Mouse (Mus musculus) erythroblast, embryonic 14.5 days (primary cell): ENCODE results near the gene Fn1.

ENCODE experiments used
- GATA1 ChIP-seq: IDR thresholded peaks from 2 replicates; pipeline ENCODE4 v1.6.1; 2012; ENCODE audit warnings: low read length, inconsistent platforms, mixed read lengths
- TAL1 ChIP-seq: IDR thresholded peaks from 3 replicates; pipeline ENCODE4 v1.6.1; 2012; ENCODE audit warnings: low read length, inconsistent platforms, mixed read lengths

GRCm38 (mm10) chr1:71674274-71674673 lies 21.3 kb upstream of the Fn1 start:
- TF ChIP-seq TAL1 (no peak), GATA1 (no peak)
